Mouse (Mus musculus) heart, embryonic 11.5 days (tissue): ENCODE measurements around the gene Zfp157. TPM values are rescaled to one million over a fixed set of nuclear protein-coding genes. Genes with fewer than 3 reads are reported as not detected.

ENCODE experiments used
- polyA plus RNA-seq: library from polyadenylated mRNA; unstranded; fragments of >200 nt; fragmentation: Nextera tagmentation; extraction: Ambion mirVana; gene quantifications from 2 replicates; pipeline ENCODE4 v1.2.1, GENCODE M21; 2014

Gene Zfp157
- polyA plus RNA-seq, 1 experiment from 2014 or later: 23.6 TPM

Other genes starting within 250 kb of the Zfp157 start
- gene Mblac1, start 247.2 kb upstream of the Zfp157 start, polyA plus RNA-seq: 4.5 and 5.9 TPM in 2 replicates
- not detected in 2 replicates for gene Nxpe5, start 215.6 kb upstream of the Zfp157 start, polyA plus RNA-seq
- gene Lamtor4, start 186.0 kb upstream of the Zfp157 start, polyA plus RNA-seq: 71.8 and 74.4 TPM in 2 replicates
- 3.5 and 4.0 TPM in 2 replicates for gene BC037034, start 177.4 kb upstream of the Zfp157 start, polyA plus RNA-seq
- 1.3 and 1.4 TPM in 2 replicates for gene Gal3st4, start 168.6 kb upstream of the Zfp157 start, polyA plus RNA-seq
- 0.10 and 0.14 TPM in 2 replicates for gene Gm43720, start 161.5 kb upstream of the Zfp157 start, polyA plus RNA-seq
- gene Gpc2, start 161.5 kb upstream of the Zfp157 start, polyA plus RNA-seq: 2.9 and 3.0 TPM in 2 replicates
- gene Stag3, start 161.2 kb upstream of the Zfp157 start, polyA plus RNA-seq: 1.8 and 4.4 TPM in 2 replicates
- 0.14 TPM in 1 of 2 replicates, not detected in the other for gene Pvrig, start 99.5 kb upstream of the Zfp157 start, polyA plus RNA-seq
- not detected in 2 replicates for gene 1700123K08Rik, start 123.2 kb downstream of the Zfp157 start, polyA plus RNA-seq
- gene Zfp68, start 178.3 kb downstream of the Zfp157 start, polyA plus RNA-seq: 43.7 and 52.4 TPM in 2 replicates
- 7.4 and 8.7 TPM in 2 replicates for gene A430033K04Rik, start 181.4 kb downstream of the Zfp157 start, polyA plus RNA-seq